Mouse (Mus musculus) brain, adult 10 weeks (tissue): Measurements from ENCODE around the gene Nelfb. TPM values are rescaled to one million over a fixed set of nuclear protein-coding genes. Genes with fewer than 3 reads are reported as not detected.

ENCODE experiments used
- polyA plus RNA-seq: library from polyadenylated mRNA; stranded (reverse); fragments of 350-450 nt; fragmentation: Illumina TruSeq; extraction: RNeasy Lipid Tissue Mini Kit (QIAGEN cat#74804); gene quantifications from one replicate; pipeline ENCODE4 v1.2.3, GENCODE M21; 2015; ENCODE audit warnings: low read depth, low replicate concordance

Nelfb gene
- 47.7 TPM for polyA plus RNA-seq

DNA sequence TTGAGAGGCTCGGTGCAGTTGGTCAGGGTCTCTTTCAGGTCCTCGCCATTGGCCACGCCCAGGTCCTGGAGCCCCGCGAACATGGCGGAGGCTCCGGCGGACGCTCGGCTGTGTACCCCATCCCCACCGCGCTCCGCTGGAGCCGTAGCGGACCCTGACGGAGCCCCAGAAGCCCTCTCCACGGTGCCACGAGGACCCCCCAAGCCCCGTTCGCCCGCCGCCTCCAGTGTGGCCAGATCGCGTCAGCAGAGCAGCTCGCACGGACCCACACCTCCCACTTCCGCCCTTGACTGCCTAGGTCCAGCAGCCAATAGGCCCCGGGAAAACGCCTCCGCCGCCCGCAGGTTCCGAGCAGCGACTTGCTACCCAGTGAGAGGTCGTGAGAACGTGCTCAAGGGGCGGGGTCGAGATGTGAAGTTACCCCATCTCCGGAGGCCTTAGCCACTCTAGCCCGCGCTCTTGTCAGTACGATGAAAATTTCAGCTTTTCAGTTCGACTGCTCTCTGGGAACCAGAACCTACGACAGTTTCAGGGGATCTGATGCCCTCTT, at the start of gene Nelfb:
TSS of gene Nelfb (minus strand) at position 369 of the 550 bp plus-strand sequence.

GRCm38 (mm10) chr2:25255284-25255779, 44.0 kb upstream of the Nelfb start, which contains the start of gene Tmem203:
Tmem203 (plus strand) TSS chr2:25255439.

GRCm38 (mm10) chr2:25246183-25247072, 35.1 kb upstream of the Nelfb start, which contains the start of gene AL732309.1:
AL732309.1 (minus strand) TSS chr2:25246863.

DNA sequence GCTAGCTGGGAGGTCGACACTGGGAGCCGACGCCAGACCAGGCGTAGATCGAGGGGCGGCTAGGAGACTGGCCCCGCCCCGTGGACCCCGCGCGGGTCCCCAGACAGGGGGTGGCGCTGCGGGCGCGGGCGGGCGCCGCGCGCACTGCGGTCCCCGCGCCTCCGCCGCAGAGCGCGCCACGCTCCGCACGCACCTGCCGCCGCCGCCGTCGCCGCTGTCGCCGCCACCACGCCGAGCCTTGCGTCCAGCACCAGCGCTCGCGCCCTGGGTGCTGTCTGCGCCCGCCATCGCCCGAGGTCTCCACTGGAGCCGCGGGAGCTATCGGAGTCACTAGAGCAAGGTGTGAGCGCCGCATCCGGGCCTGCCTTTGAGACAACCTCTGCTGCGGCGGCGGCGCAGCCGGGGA, 30.8 kb upstream of the Nelfb start, which contains the start of the genes Rnf208 and Cysrt1:
TSS of gene Rnf208 (plus strand) at position 155 of the 406 bp plus-strand sequence.
TSS of gene Cysrt1 (minus strand) at position 352 of the 406 bp plus-strand sequence.

DNA sequence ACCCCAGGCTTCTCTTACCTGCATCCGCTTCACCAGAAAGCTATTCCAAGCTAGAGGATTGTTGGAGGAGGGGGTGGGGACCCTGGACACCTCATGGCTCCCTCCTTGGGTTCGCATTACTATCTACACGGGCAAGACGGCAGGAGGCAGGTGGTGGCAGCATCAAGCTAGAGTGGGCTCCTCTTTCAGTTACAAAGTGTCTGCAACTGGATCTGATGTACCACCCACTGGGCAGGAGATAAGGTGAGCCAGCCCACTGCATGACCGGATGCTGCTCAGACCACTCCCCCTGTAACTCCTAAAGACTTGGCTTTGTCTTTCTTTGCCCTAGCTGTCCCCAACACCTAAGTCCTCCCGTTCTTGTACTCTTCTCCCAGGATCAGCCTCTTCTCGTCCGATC, 25.3 kb upstream of the Nelfb start, which contains the start of gene Rnf224:
TSS of gene Rnf224 (minus strand) at position 174 of the 400 bp plus-strand sequence.

GRCm38 (mm10) chr2:25234050-25234449, 22.8 kb upstream of the Nelfb start, which contains the start of gene Slc34a3:
Slc34a3 (minus strand) TSS chr2:25234364.

DNA sequence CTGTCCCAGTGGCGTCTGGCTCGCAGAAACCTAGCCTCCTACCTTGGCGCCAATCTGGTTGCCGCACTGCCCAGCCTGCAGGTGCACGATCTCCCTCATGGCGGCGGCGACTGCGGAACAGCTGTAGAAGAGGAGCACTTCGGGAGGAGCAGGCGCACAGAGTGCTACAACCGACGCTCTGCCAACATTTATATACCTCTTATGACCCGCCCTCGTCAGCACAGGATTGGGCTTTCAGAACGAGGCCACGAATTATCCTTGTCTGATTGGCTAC, 13.1 kb upstream of the Nelfb start, which contains the start of gene Tubb4b:
TSS of gene Tubb4b (minus strand) at position 211 of the 274 bp plus-strand sequence.

DNA sequence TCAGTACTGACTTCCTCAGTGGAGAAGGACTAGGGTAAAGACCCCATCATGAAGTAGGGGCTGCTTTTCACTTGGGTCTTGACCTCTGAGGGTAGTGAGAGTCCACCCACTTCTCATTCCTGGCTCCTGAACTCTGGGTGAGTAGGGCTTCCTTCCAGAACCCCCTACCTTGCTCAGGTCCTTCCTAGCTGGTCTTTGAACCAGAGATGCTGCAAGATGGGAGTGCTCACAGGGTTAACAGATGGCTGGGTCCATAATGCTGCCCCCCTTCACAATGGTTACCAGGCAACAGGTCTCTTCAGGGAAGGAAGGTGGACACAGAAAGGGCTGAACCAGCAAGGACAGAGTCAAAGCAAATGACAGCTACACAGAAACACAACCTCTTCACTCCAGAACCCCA, 7.2 kb upstream of the Nelfb start, which contains the start of gene Fam166a:
TSS of gene Fam166a (plus strand) at position 301 of the 400 bp plus-strand sequence.

DNA sequence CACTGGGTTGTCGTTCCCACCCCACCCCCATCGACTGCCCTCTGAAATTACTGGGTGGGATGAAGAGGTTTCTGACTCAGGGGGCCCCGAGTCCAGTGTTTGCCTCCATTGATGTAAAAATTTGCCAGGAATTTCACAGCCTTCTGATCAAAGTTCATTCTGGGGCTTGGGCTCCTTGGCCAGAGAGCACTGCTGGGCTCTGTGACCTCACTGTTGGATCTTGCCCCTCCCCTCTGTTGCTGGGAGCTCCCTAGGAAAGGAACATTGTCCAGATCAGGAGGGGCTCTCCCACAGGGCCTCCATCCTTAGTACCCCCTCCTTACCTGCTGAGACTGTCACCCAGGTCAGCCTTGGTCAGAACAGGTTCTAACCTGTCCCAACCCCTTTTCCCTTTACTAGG, 3.2 kb upstream of the Nelfb start, which contains the start of gene Stpg3:
TSS of gene Stpg3 (minus strand) at position 194 of the 400 bp plus-strand sequence.

GRCm38 (mm10) chr2:25196172-25196954, 14.9 kb downstream of the Nelfb start, which contains the start of gene Tor4a:
Tor4a (minus strand) TSS chr2:25196886.

DNA sequence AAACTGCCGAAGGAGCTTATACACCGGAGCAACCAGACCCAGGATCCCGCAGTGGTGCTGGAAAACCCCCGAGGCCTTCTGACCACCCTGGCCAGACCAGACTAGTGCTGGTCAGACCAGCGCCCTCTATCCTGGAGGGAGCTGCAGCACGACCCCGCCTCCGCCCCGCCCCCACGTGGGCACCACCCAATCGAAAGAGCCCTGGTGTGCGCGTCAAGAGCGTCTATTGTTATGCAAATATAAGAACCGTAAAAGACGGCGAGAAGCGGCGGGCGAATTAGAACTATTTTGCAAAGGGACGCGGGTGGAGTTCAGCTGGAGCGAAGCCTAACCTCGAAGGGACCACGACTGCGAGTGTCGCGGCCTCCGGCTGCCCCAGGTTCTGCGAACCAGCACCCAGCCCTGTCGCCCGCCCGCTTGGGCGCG, 30.8 kb downstream of the Nelfb start, which contains the start of gene Nrarp:
TSS of gene Nrarp (plus strand) at position 281 of the 426 bp plus-strand sequence.

Other genes starting within 250 kb of the Nelfb start
- 37.8 TPM for gene Dph7, start 249.1 kb downstream of the Nelfb start, polyA plus RNA-seq
- gene Mrpl41, start 236.4 kb downstream of the Nelfb start, polyA plus RNA-seq, result 176 TPM
- gene Pnpla7, start 235.5 kb downstream of the Nelfb start, polyA plus RNA-seq, result 11.9 TPM
- 429 TPM for gene Nsmf, start 157.1 kb downstream of the Nelfb start, polyA plus RNA-seq
- gene Entpd8, start 131.2 kb downstream of the Nelfb start, polyA plus RNA-seq, result not detected
- gene Noxa1, start 116.3 kb downstream of the Nelfb start, polyA plus RNA-seq, result not detected
- gene Nrarp, start 30.7 kb downstream of the Nelfb start, polyA plus RNA-seq, result 13.6 TPM
- 2.9 TPM for gene Tor4a, start 14.6 kb downstream of the Nelfb start, polyA plus RNA-seq
- gene Stpg3, start 3.1 kb upstream of the Nelfb start, polyA plus RNA-seq, result not detected
- gene Fam166a, start 7.3 kb upstream of the Nelfb start, polyA plus RNA-seq, result not detected
- 563 TPM for gene Tubb4b, start 13.2 kb upstream of the Nelfb start, polyA plus RNA-seq
- not detected for gene Slc34a3, start 22.9 kb upstream of the Nelfb start, polyA plus RNA-seq
- gene Rnf224, start 25.3 kb upstream of the Nelfb start, polyA plus RNA-seq, result not detected
- gene Rnf208, start 30.8 kb upstream of the Nelfb start, polyA plus RNA-seq, result 180 TPM
- gene Cysrt1, start 31.0 kb upstream of the Nelfb start, polyA plus RNA-seq, result not detected
- gene AL732309.1, start 35.4 kb upstream of the Nelfb start, polyA plus RNA-seq, result 6.7 TPM
- 19.6 TPM for gene Tmem203, start 44.0 kb upstream of the Nelfb start, polyA plus RNA-seq
- 23.4 TPM for gene Tprn, start 51.1 kb upstream of the Nelfb start, polyA plus RNA-seq
- gene Ssna1, start 60.9 kb upstream of the Nelfb start, polyA plus RNA-seq, result 92.1 TPM
- gene Anapc2, start 61.0 kb upstream of the Nelfb start, polyA plus RNA-seq, result 89.9 TPM
- gene Tmem210, start 76.7 kb upstream of the Nelfb start, polyA plus RNA-seq, result not detected
- gene Lrrc26, start 78.4 kb upstream of the Nelfb start, polyA plus RNA-seq, result not detected
- gene Grin1, start 107.7 kb upstream of the Nelfb start, polyA plus RNA-seq, result 267 TPM
- 51.8 TPM for gene Man1b1, start 120.8 kb upstream of the Nelfb start, polyA plus RNA-seq
- 38.1 TPM for gene Dpp7, start 144.9 kb upstream of the Nelfb start, polyA plus RNA-seq
- 27.2 TPM for gene Uap1l1, start 154.2 kb upstream of the Nelfb start, polyA plus RNA-seq
- 2.5 TPM for gene Sapcd2, start 160.8 kb upstream of the Nelfb start, polyA plus RNA-seq
- 11.2 TPM for gene Entpd2, start 184.4 kb upstream of the Nelfb start, polyA plus RNA-seq
- 274 TPM for gene Npdc1, start 187.9 kb upstream of the Nelfb start, polyA plus RNA-seq
- 1.1 TPM for gene Fut7, start 211.8 kb upstream of the Nelfb start, polyA plus RNA-seq
- 105 TPM for gene Abca2, start 217.2 kb upstream of the Nelfb start, polyA plus RNA-seq
- gene Clic3, start 245.3 kb upstream of the Nelfb start, polyA plus RNA-seq, result not detected
- 96.2 TPM for gene Paxx, start 249.6 kb upstream of the Nelfb start, polyA plus RNA-seq